In the genomic region with DNA sequence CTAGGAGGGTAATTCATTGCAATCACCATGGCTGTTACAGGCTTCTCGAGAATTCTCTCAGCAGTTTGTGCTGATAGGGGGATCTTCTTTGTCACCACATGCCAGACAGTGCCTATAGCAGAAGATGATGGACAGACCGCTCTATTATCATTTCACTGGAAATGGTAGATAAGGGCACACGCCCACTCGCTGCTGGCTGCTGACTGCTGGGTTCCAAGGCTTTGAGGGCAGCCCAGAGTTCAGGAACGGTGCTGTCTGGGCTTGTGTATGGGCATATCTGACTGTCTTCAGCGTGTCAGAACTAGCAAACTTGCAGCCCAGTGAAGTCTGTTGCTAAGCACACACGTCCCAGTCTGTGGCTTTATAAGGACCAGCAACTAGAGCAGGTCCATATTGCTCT, we compare ENCODE assay signal across 15 mouse cellular contexts. TPM values are rescaled to one million over a fixed set of nuclear protein-coding genes. Genes with fewer than 3 reads are reported as not detected.
DNase-seq lines count a peak whose midpoint lies in the region; ATAC-seq lines count a peak whose summit lies in the region.
"Had no signal": no experiment of that assay in that cellular context is flagged by ENCODE, and none has a peak within 500 bp of the region (broad histone marks: within the 10 kb centered on the region; RNA-seq: fewer than 3 reads in every experiment).

No protein-coding gene starts in this region.

- H3K27me3 ChIP-seq in embryonic facial prominence, embryonic 10.5 days (replicated peaks; ENCODE audit: low read depth, poor library complexity, severe bottlenecking), result peaks cover 11% of the 10 kb centered on the region
- no peaks in the 10 kb centered on the region for H3K27me3 ChIP-seq in liver, embryonic 15.5 days
- peaks cover 12% of the 10 kb centered on the region for H3K27me3 ChIP-seq in forebrain, embryonic 13.5 days
- H3K27me3 ChIP-seq: embryonic facial prominence, embryonic 15.5 days had no signal

- peak overlapping the region; percentile 65 for H3K4me2 ChIP-seq in liver, embryonic 15.5 days
- H3K4me2 ChIP-seq in forebrain, embryonic 13.5 days, result no peak overlapping the region
- H3K4me2 ChIP-seq: embryonic facial prominence, embryonic 15.5 days had no signal

- ATAC-seq in liver, embryonic 15.5 days (ENCODE audit: insufficient read depth), result peak; percentile 92
- ATAC-seq in forebrain, embryonic 13.5 days, result no peak
- ATAC-seq: hindbrain, postnatal 0 days had no signal

- peak overlapping the region; percentile 52 for H3K9ac ChIP-seq in liver, embryonic 15.5 days
- no peak overlapping the region for H3K9ac ChIP-seq in forebrain, embryonic 13.5 days
- H3K9ac ChIP-seq: embryonic facial prominence, embryonic 15.5 days had no signal

- DNase-seq in spleen, postnatal 10 days (ENCODE audit: low spot score in 2 of 2), result peak; percentile 35 to 36
- no peak for DNase-seq in spleen, adult 18-20 months
- no peak for DNase-seq in embryonic facial prominence, embryonic 10.5 days (ENCODE audit: low spot score)
- no peak for DNase-seq in left cerebral cortex, postnatal 36 days (ENCODE audit: low spot score in 2 of 2)
- DNase-seq in adrenal gland, postnatal 4 days (ENCODE audit: low spot score in 2 of 2), result no peak
- DNase-seq: adrenal gland, postnatal 25 days; cerebellum, adult 9-10 months; kidney, postnatal 25 days; lung, adult 18-20 months had no signal

- H3K36me3 ChIP-seq in embryonic facial prominence, embryonic 10.5 days (replicated peaks), result no peaks in the 10 kb centered on the region
- H3K36me3 ChIP-seq in liver, embryonic 15.5 days (replicated peaks), result peaks cover 53% of the 10 kb centered on the region
- H3K36me3 ChIP-seq in forebrain, embryonic 13.5 days (ENCODE audit: poor library complexity, severe bottlenecking), result no peaks in the 10 kb centered on the region
- H3K36me3 ChIP-seq: embryonic facial prominence, embryonic 15.5 days; midbrain, embryonic 10.5 days had no signal

- peak overlapping the region; percentile 54; the same call in 1 of the 2 replicates for H3K27ac ChIP-seq in embryonic facial prominence, embryonic 10.5 days (replicated peaks)
- H3K27ac ChIP-seq in liver, embryonic 15.5 days (replicated peaks), result peak overlapping the region; percentile 92
- no peak overlapping the region for H3K27ac ChIP-seq in forebrain, embryonic 13.5 days
- H3K27ac ChIP-seq: embryonic facial prominence, embryonic 15.5 days; hindbrain, postnatal 0 days; left cerebral cortex, adult 2 months had no signal

- H3K4me1 ChIP-seq in embryonic facial prominence, embryonic 10.5 days, result peaks cover 22% of the 10 kb centered on the region
- H3K4me1 ChIP-seq in liver, embryonic 15.5 days (replicated peaks), result peaks cover 86% of the 10 kb centered on the region
- no peaks in the 10 kb centered on the region for H3K4me1 ChIP-seq in forebrain, embryonic 13.5 days

- no peak overlapping the region for H3K4me3 ChIP-seq in embryonic facial prominence, embryonic 10.5 days
- peak overlapping the region; percentile 30 for H3K4me3 ChIP-seq in liver, embryonic 15.5 days (replicated peaks)
- no peak overlapping the region for H3K4me3 ChIP-seq in forebrain, embryonic 13.5 days
- H3K4me3 ChIP-seq: embryonic facial prominence, embryonic 15.5 days; left cerebral cortex, adult 2 months; midbrain, embryonic 10.5 days had no signal

- intact Hi-C loops in left cerebral cortex, postnatal 36 days (cut with DNase I), result no loop called here

- WGBS in embryonic facial prominence, embryonic 10.5 days, result 77% methylated on average over 7 of the region's 7 CpGs
- WGBS in liver, embryonic 15.5 days (ENCODE audit: insufficient replicate concordance), result 10% methylated on average over 7 of the region's 7 CpGs
- 87% methylated on average over 7 of the region's 7 CpGs for WGBS in forebrain, embryonic 13.5 days

- H3K9me3 ChIP-seq in embryonic facial prominence, embryonic 10.5 days, result no peaks in the 10 kb centered on the region
- no peaks in the 10 kb centered on the region for H3K9me3 ChIP-seq in liver, embryonic 15.5 days (replicated peaks)
- no peaks in the 10 kb centered on the region for H3K9me3 ChIP-seq in forebrain, embryonic 13.5 days (replicated peaks)
- H3K9me3 ChIP-seq: embryonic facial prominence, embryonic 15.5 days; midbrain, embryonic 10.5 days had no signal

RNA-seq across cellular contexts. Expression of a gene that starts 13.3 kb away (rescaled TPM):
- polyA plus RNA-seq in embryonic facial prominence, embryonic 10.5 days (2016; fragmentation: Nextera tagmentation; extraction: Ambion mirVana), result 2.6 and 3.6 TPM in 2 replicates
- polyA plus RNA-seq in liver, embryonic 15.5 days (2015; fragmentation: Nextera tagmentation; extraction: Ambion mirVana), result 43.4 and 46.8 TPM in 2 replicates
- total RNA-seq in left cerebral cortex, postnatal 36 days (2021), result 1 to 10 TPM; 4.6 to 6.6 TPM
- total RNA-seq in adrenal gland, postnatal 4 days (2021), result 10 to 100 TPM; 31.0 to 35.7 TPM
- polyA plus RNA-seq in forebrain, embryonic 13.5 days (2015; fragmentation: Nextera tagmentation; extraction: Ambion mirVana), result 1.3 TPM in 2 replicates

Comparison
In these comparisons a context has a peak if more than half of its experiments do, and no peak if none do; other contexts are left out.
1. DNase-seq: peak in spleen, postnatal 10 days (2 of 2); none in spleen, adult 18-20 months (0 of 2), embryonic facial prominence, embryonic 10.5 days (single experiment), left cerebral cortex, postnatal 36 days (0 of 2) and adrenal gland, postnatal 4 days (0 of 2).